9 mouse cellular contexts compared by ENCODE assay signal in genomic region chr15:98533035-98533531, GRCm38 (mm10). TPM values are rescaled to one million over a fixed set of nuclear protein-coding genes. Genes with fewer than 3 reads are reported as not detected.
A peak's percentile ranks its signal among the peaks of the same experiment; 100 is the strongest.
DNase-seq lines count a peak whose midpoint lies in the region; ATAC-seq lines count a peak whose summit lies in the region.
"Had no signal": no experiment of that assay in that cellular context is flagged by ENCODE, and none has a peak within 500 bp of the region (broad histone marks: within the 10 kb centered on the region; RNA-seq: fewer than 3 reads in every experiment).

No protein-coding gene starts in this region.

- H3K4me1 ChIP-seq in kidney, embryonic 16.5 days (ENCODE audit: insufficient read depth, low read length), result peaks cover 9% of the 10 kb centered on the region
- H3K4me1 ChIP-seq in forebrain, embryonic 12.5 days, result peaks cover 23% of the 10 kb centered on the region
- peaks cover 30% of the 10 kb centered on the region for H3K4me1 ChIP-seq in liver, embryonic 13.5 days (replicated peaks)

- H3K4me2 ChIP-seq in kidney, embryonic 16.5 days (replicated peaks; ENCODE audit: low read depth, low read length), result peak overlapping the region; percentile 91
- peak overlapping the region; percentile 82 for H3K4me2 ChIP-seq in forebrain, embryonic 12.5 days
- H3K4me2 ChIP-seq in liver, embryonic 13.5 days, result peak overlapping the region; percentile 88

- 0% methylated on average over 18 of the region's 18 CpGs for WGBS in kidney, embryonic 16.5 days
- WGBS in forebrain, embryonic 12.5 days, result under 1% methylated on average over 18 of the region's 18 CpGs
- under 1% methylated on average over 18 of the region's 18 CpGs for WGBS in liver, embryonic 13.5 days (ENCODE audit: insufficient replicate concordance)

- ATAC-seq in kidney, embryonic 16.5 days (ENCODE audit: low FRiP score, low TSS enrichment), result no peak
- ATAC-seq in forebrain, embryonic 12.5 days (ENCODE audit: low FRiP score), result no peak
- ATAC-seq in liver, embryonic 13.5 days (ENCODE audit: low read depth), result no peak
- ATAC-seq in megakaryocyte-erythroid progenitor cell, adult 5-6 weeks (replicated peaks; ENCODE audit: low FRiP score, low TSS enrichment, poor library complexity, severe bottlenecking), result no peak

- H3K9ac ChIP-seq in kidney, embryonic 16.5 days (replicated peaks; ENCODE audit: low read length), result peak overlapping the region; percentile 98
- peak overlapping the region; percentile 93 for H3K9ac ChIP-seq in forebrain, embryonic 12.5 days
- peak overlapping the region; percentile 91 for H3K9ac ChIP-seq in liver, embryonic 13.5 days

- no peaks in the 10 kb centered on the region for H3K27me3 ChIP-seq in kidney, embryonic 16.5 days (ENCODE audit: insufficient read depth, low read length)
- H3K27me3 ChIP-seq in forebrain, embryonic 12.5 days, result no peaks in the 10 kb centered on the region
- H3K27me3 ChIP-seq in liver, embryonic 13.5 days, result no peaks in the 10 kb centered on the region

- H3K27ac ChIP-seq in kidney, embryonic 16.5 days (ENCODE audit: low read length), result 0 out of 2 replicates have a peak overlapping the region, but pooled peaks have one; percentile 7
- no peak overlapping the region for H3K27ac ChIP-seq in forebrain, embryonic 12.5 days
- peak overlapping the region; percentile 96 for H3K27ac ChIP-seq in liver, embryonic 13.5 days

- no peak for DNase-seq in kidney, adult 11 months
- peak; percentile 36 for DNase-seq in Muller cell, postnatal 12 days (ENCODE audit: inconsistent ontology term)
- DNase-seq in liver, embryonic 13.5 days, result no peak
- DNase-seq in urinary bladder, postnatal 10 days (ENCODE audit: low spot score), result no peak
- DNase-seq in right cerebral cortex, postnatal 36 days (ENCODE audit: low spot score in 2 of 2), result no peak

- peaks cover 33% of the 10 kb centered on the region for H3K36me3 ChIP-seq in kidney, embryonic 16.5 days (ENCODE audit: insufficient read depth, low read length)
- H3K36me3 ChIP-seq in forebrain, embryonic 12.5 days (replicated peaks), result peaks cover 40% of the 10 kb centered on the region
- H3K36me3 ChIP-seq in liver, embryonic 13.5 days, result peaks cover 39% of the 10 kb centered on the region

- H3K4me3 ChIP-seq in kidney, embryonic 16.5 days (ENCODE audit: low read length), result peak overlapping the region; percentile 90
- peak overlapping the region; percentile 78 for H3K4me3 ChIP-seq in forebrain, embryonic 12.5 days (replicated peaks)
- peak overlapping the region; percentile 87 for H3K4me3 ChIP-seq in liver, embryonic 13.5 days (replicated peaks)

- no peaks in the 10 kb centered on the region for H3K9me3 ChIP-seq in kidney, embryonic 16.5 days (ENCODE audit: low read length)
- H3K9me3 ChIP-seq in forebrain, embryonic 12.5 days, result no peaks in the 10 kb centered on the region
- no peaks in the 10 kb centered on the region for H3K9me3 ChIP-seq in liver, embryonic 13.5 days (replicated peaks)

RNA-seq across cellular contexts. Expression of gene Kansl2, which starts 1.0 kb away (rescaled TPM):
- 106 and 113 TPM in 2 replicates for polyA plus RNA-seq in kidney, embryonic 16.5 days (2015; fragmentation: Nextera tagmentation; extraction: Ambion mirVana)
- polyA plus RNA-seq in forebrain, embryonic 12.5 days (2016; fragmentation: Nextera tagmentation; extraction: Ambion mirVana), result 178 and 183 TPM in 2 replicates
- polyA plus RNA-seq in liver, embryonic 13.5 days (2015; fragmentation: Nextera tagmentation; extraction: Ambion mirVana), result 49.7 and 54.6 TPM in 2 replicates
- 68.9 and 73.0 TPM in 2 replicates for total RNA-seq in megakaryocyte-erythroid progenitor cell, adult 5-6 weeks (2014; fragmentation: Nextera tagmentation)
- 54.4 and 57.7 TPM in 2 replicates for total RNA-seq in megakaryocyte-erythroid progenitor cell, adult 5-6 weeks (2017)

RNA-seq across cellular contexts. Expression of gene Ccnt1, which starts 37.6 kb away (rescaled TPM):
- polyA plus RNA-seq in kidney, embryonic 16.5 days (2015; fragmentation: Nextera tagmentation; extraction: Ambion mirVana), result 64.4 and 76.4 TPM in 2 replicates
- 61.2 and 63.2 TPM in 2 replicates for polyA plus RNA-seq in forebrain, embryonic 12.5 days (2016; fragmentation: Nextera tagmentation; extraction: Ambion mirVana)
- 27.4 and 34.3 TPM in 2 replicates for polyA plus RNA-seq in liver, embryonic 13.5 days (2015; fragmentation: Nextera tagmentation; extraction: Ambion mirVana)
- total RNA-seq in megakaryocyte-erythroid progenitor cell, adult 5-6 weeks (2014; fragmentation: Nextera tagmentation), result 66.8 and 70.7 TPM in 2 replicates
- total RNA-seq in megakaryocyte-erythroid progenitor cell, adult 5-6 weeks (2017), result 80.8 and 88.3 TPM in 2 replicates

RNA-seq across cellular contexts. Expression of gene 4930415O20Rik, which starts 37.7 kb away (rescaled TPM):
- polyA plus RNA-seq in kidney, embryonic 16.5 days (2015; fragmentation: Nextera tagmentation; extraction: Ambion mirVana), result 0.41 and 0.69 TPM in 2 replicates
- not detected in 2 replicates for polyA plus RNA-seq in forebrain, embryonic 12.5 days (2016; fragmentation: Nextera tagmentation; extraction: Ambion mirVana)
- not detected in 2 replicates for polyA plus RNA-seq in liver, embryonic 13.5 days (2015; fragmentation: Nextera tagmentation; extraction: Ambion mirVana)
- not detected in 2 replicates for total RNA-seq in megakaryocyte-erythroid progenitor cell, adult 5-6 weeks (2014; fragmentation: Nextera tagmentation)
- total RNA-seq in megakaryocyte-erythroid progenitor cell, adult 5-6 weeks (2017), result not detected in 2 replicates

RNA-seq across cellular contexts. Expression of gene Olfr279, which starts 40.9 kb away (rescaled TPM):
- not detected in 2 replicates for polyA plus RNA-seq in kidney, embryonic 16.5 days (2015; fragmentation: Nextera tagmentation; extraction: Ambion mirVana)
- not detected in 2 replicates for polyA plus RNA-seq in forebrain, embryonic 12.5 days (2016; fragmentation: Nextera tagmentation; extraction: Ambion mirVana)
- not detected in 2 replicates for polyA plus RNA-seq in liver, embryonic 13.5 days (2015; fragmentation: Nextera tagmentation; extraction: Ambion mirVana)
- total RNA-seq in megakaryocyte-erythroid progenitor cell, adult 5-6 weeks (2014; fragmentation: Nextera tagmentation), result not detected in 2 replicates
- total RNA-seq in megakaryocyte-erythroid progenitor cell, adult 5-6 weeks (2017), result not detected in 2 replicates
- total RNA-seq: heart, adult 18-20 months had no signal

RNA-seq across cellular contexts. Expression of gene Lalba, which starts 50.6 kb away (rescaled TPM):
- 0.21 and 0.55 TPM in 2 replicates for polyA plus RNA-seq in kidney, embryonic 16.5 days (2015; fragmentation: Nextera tagmentation; extraction: Ambion mirVana)
- not detected in 2 replicates for polyA plus RNA-seq in forebrain, embryonic 12.5 days (2016; fragmentation: Nextera tagmentation; extraction: Ambion mirVana)
- not detected in 2 replicates for polyA plus RNA-seq in liver, embryonic 13.5 days (2015; fragmentation: Nextera tagmentation; extraction: Ambion mirVana)
- not detected in 2 replicates for total RNA-seq in megakaryocyte-erythroid progenitor cell, adult 5-6 weeks (2014; fragmentation: Nextera tagmentation)
- not detected in 2 replicates for total RNA-seq in megakaryocyte-erythroid progenitor cell, adult 5-6 weeks (2017)
